Mouse (Mus musculus): ENCODE results near the gene Parp16. TPM values are rescaled to one million over a fixed set of nuclear protein-coding genes. Genes with fewer than 3 reads are reported as not detected.
"Not testable (repeated sequence)": the region's sequence is repeated elsewhere in the genome, so short reads cannot be mapped to it uniquely, and the experiment has no call there.

Parp16 gene
- polyA plus RNA-seq, 1 experiment from 2014 or later: 10.2 TPM

DNA sequence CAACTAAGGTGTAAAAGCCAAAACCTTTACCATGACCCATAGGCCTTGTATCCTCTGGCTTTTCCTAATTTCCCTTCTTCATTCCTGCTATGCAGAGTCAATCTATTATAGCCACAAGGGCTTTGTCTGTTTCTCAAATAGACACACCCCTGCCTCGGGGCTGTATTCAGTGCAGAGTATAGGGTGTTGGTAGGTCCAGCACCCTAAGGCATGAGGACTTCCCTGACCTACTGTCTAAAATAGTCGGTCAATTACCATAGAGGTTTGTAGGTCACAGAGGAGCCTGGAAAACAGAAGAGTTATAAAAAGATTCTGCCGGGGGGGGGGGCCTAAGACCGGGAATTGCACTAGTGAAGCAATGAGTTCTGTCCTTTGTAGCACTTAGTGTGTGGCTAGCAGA, 78.7 kb downstream of the Parp16 start:
- WGBS (ENCODE audit: insufficient replicate concordance): 67% methylated on average over 4 of the region's 4 CpGs
- H3K27ac ChIP-seq (replicated peaks): no peak overlapping the region
- H3K4me3 ChIP-seq (replicated peaks): no peak overlapping the region
- H3K36me3 ChIP-seq (replicated peaks): no peaks in the 10 kb centered on the region
- 0 out of 2 replicates have a peak, but pooled peaks cover 4% of the 10 kb centered on the region for H3K27me3 ChIP-seq
- no peak overlapping the region for H3K4me2 ChIP-seq
- no peak overlapping the region for H3K9ac ChIP-seq
- ATAC-seq (ENCODE audit: insufficient read depth): no peak
- H3K4me1 ChIP-seq (replicated peaks): no peaks in the 10 kb centered on the region
- no peaks in the 10 kb centered on the region for H3K9me3 ChIP-seq (replicated peaks)

DNA sequence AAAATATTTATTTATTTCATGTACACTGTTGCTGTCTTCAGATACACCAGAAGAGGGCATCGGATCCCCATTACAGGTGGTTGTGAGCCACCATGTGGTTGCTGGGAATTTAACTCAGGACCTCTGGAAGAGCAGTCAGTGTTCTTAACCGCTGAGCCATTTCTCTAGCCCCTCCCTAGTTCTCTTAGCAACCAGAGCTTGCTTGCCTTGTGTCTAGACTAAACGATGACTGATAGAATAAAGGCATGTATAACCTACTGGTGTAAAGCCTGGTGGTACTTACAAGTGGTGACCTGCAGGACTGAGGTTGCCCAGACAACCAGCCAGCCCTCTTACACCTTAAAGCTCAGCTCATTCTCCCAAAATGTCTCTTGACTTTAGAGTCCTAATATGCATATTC, 79.7 kb downstream of the Parp16 start:
- 77% methylated on average over 3 of the region's 3 CpGs for WGBS (ENCODE audit: insufficient replicate concordance)
- H3K4me2 ChIP-seq; ATAC-seq (ENCODE audit: insufficient read depth); H3K27ac ChIP-seq (replicated peaks); H3K4me1 ChIP-seq (replicated peaks); H3K9ac ChIP-seq; H3K4me3 ChIP-seq (replicated peaks); H3K9me3 ChIP-seq (replicated peaks); H3K27me3 ChIP-seq; H3K36me3 ChIP-seq (replicated peaks): not testable (repeated sequence)

DNA sequence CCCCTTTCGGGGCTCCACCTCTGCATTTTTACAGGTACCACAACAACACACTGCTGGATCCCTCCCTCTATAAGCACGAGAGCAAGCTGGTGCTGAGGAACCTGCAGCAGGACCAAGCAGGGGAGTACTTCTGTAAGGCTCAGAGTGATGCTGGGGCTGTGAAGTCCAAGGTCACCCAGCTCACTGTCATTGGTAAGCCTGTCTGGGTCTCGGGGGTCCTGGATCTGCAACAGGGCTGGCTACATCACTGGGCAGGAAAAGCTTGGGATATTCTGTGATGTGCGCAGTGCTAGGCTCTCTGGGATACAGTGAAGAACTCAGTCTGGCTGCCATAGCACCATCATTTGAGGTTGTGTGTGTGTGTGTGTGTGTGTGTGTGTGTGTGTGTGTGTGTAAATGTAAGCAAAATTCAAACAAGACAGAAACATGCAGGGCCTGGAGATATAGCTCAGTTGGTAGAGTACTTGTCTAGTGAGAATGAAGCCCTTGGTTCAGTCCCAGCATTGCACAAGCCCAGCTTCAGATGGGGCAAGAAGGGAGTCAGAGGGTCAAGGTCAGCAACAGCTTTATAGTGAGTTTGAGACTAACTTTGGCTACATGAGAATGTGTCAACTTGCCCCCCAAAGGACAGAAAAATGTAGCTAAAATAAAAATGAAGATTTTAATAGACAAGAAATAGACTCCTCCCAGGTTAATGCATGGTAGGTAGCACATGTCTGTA, 80.8 kb downstream of the Parp16 start:
- Histone ChIP-seq H3K27me3 (no peaks in the 10 kb centered on the region), H3K4me2 (no peak overlapping the region), H3K27ac (replicated peaks) (no peak overlapping the region), H3K9me3 (replicated peaks) (no peaks in the 10 kb centered on the region), H3K36me3 (replicated peaks) (no peaks in the 10 kb centered on the region), H3K4me1 (replicated peaks) (no peaks in the 10 kb centered on the region), H3K4me3 (replicated peaks) (no peak overlapping the region), H3K9ac (no peak overlapping the region)
- ATAC-seq (ENCODE audit: insufficient read depth): no peak
- WGBS (ENCODE audit: insufficient replicate concordance): 48% methylated on average over 4 of the region's 4 CpGs

DNA sequence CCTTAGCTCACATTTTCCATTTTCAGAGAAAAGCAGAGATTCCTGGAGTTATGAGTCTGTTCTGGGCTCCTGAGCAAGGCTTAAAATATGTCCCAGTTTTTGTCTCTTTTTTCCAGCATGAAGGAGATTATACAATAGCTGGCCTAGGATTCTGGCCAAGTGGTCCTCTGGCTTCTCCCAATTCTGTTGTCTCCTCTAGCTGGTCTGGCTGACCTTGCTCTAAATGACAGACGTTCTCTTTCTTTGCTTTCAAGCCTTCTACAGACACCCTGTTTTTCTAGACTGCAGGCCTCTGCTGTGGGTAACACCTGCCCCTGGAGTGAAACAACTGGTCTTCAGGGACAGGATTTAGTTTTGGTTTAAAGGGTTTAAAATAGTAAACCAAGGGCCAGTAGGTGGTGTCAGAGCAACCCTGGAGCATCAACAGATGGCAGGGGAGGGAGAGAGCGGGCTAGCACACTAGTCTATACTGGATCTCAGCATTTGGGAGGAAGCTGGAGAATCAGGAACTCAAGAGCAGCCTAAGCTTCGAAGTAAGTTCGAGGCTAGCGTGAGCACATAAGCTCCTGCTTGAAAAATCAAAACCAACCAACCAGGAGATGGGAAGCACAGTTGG, 86.5 kb downstream of the Parp16 start:
- Histone ChIP-seq H3K9me3 (replicated peaks) (no peaks in the 10 kb centered on the region), H3K4me1 (replicated peaks) (no peaks in the 10 kb centered on the region), H3K4me2 (no peak overlapping the region), H3K9ac (no peak overlapping the region), H3K4me3 (replicated peaks) (no peak overlapping the region), H3K27me3 (no peaks in the 10 kb centered on the region), H3K36me3 (replicated peaks) (no peaks in the 10 kb centered on the region), H3K27ac (replicated peaks) (no peak overlapping the region)
- no peak for ATAC-seq (ENCODE audit: insufficient read depth)
- WGBS (ENCODE audit: insufficient replicate concordance): 58% methylated on average over 5 of the region's 5 CpGs

DNA sequence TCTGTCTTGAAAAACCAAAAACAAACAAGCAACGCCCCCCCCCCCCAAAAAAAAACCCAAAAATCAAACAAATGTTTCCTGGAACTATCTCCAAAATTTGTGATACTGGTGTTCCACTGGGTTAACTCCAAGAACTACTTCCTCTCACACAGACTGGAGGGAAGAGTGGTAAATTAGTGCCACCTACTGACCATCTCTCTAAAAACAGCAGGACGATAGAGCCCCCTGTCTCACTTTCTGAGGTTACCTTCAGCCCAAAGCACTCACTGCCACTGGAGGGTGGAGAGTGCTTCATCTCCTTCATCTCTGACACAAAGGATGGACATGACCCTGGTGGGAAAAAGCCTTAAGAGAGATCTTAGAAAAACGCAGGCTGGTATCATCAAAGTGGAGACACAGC, 88.1 kb downstream of the Parp16 start:
- no peak for ATAC-seq (ENCODE audit: insufficient read depth)

DNA sequence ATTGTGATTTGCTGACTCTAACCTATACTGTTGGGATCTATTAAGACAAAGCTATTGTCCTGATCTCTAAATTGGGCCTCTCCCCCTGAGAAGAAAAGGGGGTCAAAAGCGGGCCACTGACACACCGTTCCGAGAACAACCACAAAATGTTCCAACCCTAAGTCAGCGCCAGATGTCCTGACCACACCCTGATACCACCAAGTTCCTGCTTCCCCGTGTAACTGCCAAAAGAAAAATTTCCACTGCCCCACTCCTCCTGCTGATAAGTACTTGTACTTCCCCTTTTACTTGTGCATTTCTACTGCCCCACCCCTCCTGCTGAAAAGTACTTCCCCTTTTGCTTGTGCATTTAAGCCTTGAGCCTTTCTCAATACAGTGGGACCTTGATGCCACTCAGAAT, 93.1 kb downstream of the Parp16 start:
- ATAC-seq (ENCODE audit: insufficient read depth); H3K4me2 ChIP-seq; H3K4me3 ChIP-seq (replicated peaks); H3K27me3 ChIP-seq; H3K9ac ChIP-seq; H3K27ac ChIP-seq (replicated peaks); H3K9me3 ChIP-seq (replicated peaks); H3K36me3 ChIP-seq (replicated peaks): not testable (repeated sequence)
- WGBS (ENCODE audit: insufficient replicate concordance): 48% methylated on average over 5 of the region's 5 CpGs
- H3K4me1 ChIP-seq (replicated peaks): peaks cover 14% of the 10 kb centered on the region

More for the DNA sequence above, 88.1 kb downstream of the Parp16 start:
- H3K9me3 ChIP-seq (replicated peaks): no peaks in the 10 kb centered on the region
- no peaks in the 10 kb centered on the region for H3K27me3 ChIP-seq
- no peak overlapping the region for H3K27ac ChIP-seq (replicated peaks)
- no peaks in the 10 kb centered on the region for H3K4me1 ChIP-seq (replicated peaks)
- H3K4me3 ChIP-seq (replicated peaks): no peak overlapping the region
- H3K4me2 ChIP-seq: no peak overlapping the region
- no peak overlapping the region for H3K9ac ChIP-seq
- 2% methylated on average over 3 of the region's 3 CpGs for WGBS (ENCODE audit: insufficient replicate concordance)
- H3K36me3 ChIP-seq (replicated peaks): no peaks in the 10 kb centered on the region

Other genes with a start within 250 kb of the Parp16 start
- gene Slc24a1, start 243.7 kb upstream of the Parp16 start, polyA plus RNA-seq (2015; fragmentation: Nextera tagmentation; extraction: Ambion mirVana): 0.05 and 0.06 TPM in 2 replicates
- gene Ints14, start 234.4 kb upstream of the Parp16 start, polyA plus RNA-seq (2015; fragmentation: Nextera tagmentation; extraction: Ambion mirVana): 20.8 and 21.0 TPM in 2 replicates
- gene Hacd3, start 173.7 kb upstream of the Parp16 start, polyA plus RNA-seq (2015; fragmentation: Nextera tagmentation; extraction: Ambion mirVana): 51.2 and 56.1 TPM in 2 replicates
- 17.7 and 19.2 TPM in 2 replicates for gene Dpp8, start 162.9 kb upstream of the Parp16 start, polyA plus RNA-seq (2015; fragmentation: Nextera tagmentation; extraction: Ambion mirVana)
- gene Igdcc4, start 93.9 kb upstream of the Parp16 start, polyA plus RNA-seq (2015; fragmentation: Nextera tagmentation; extraction: Ambion mirVana): 6.3 and 8.1 TPM in 2 replicates
- 0.07 and 0.08 TPM in 2 replicates for gene Igdcc3, start 54.2 kb upstream of the Parp16 start, polyA plus RNA-seq (2015; fragmentation: Nextera tagmentation; extraction: Ambion mirVana)
- 0.15 and 0.17 TPM in 2 replicates for gene Cilp, start 69.8 kb downstream of the Parp16 start, polyA plus RNA-seq (2015; fragmentation: Nextera tagmentation; extraction: Ambion mirVana)
- 33.3 and 35.9 TPM in 2 replicates for gene Clpx, start 98.9 kb downstream of the Parp16 start, polyA plus RNA-seq (2015; fragmentation: Nextera tagmentation; extraction: Ambion mirVana)
- gene Pdcd7, start 150.8 kb downstream of the Parp16 start, polyA plus RNA-seq (2015; fragmentation: Nextera tagmentation; extraction: Ambion mirVana): 3.3 and 3.6 TPM in 2 replicates
- gene Ubap1l, start 165.7 kb downstream of the Parp16 start, polyA plus RNA-seq (2015; fragmentation: Nextera tagmentation; extraction: Ambion mirVana): 0.09 TPM in 1 of 2 replicates, not detected in the other
- gene Kbtbd13, start 196.3 kb downstream of the Parp16 start, polyA plus RNA-seq (2015; fragmentation: Nextera tagmentation; extraction: Ambion mirVana): 0.18 and 0.24 TPM in 2 replicates
- 0.10 and 0.23 TPM in 2 replicates for gene Rasl12, start 203.2 kb downstream of the Parp16 start, polyA plus RNA-seq (2015; fragmentation: Nextera tagmentation; extraction: Ambion mirVana)
- gene Slc51b, start 227.6 kb downstream of the Parp16 start, polyA plus RNA-seq (2015; fragmentation: Nextera tagmentation; extraction: Ambion mirVana): 0.17 TPM in 1 of 2 replicates, not detected in the other
- 6.2 and 6.7 TPM in 2 replicates for gene Mtfmt, start 240.4 kb downstream of the Parp16 start, polyA plus RNA-seq (2015; fragmentation: Nextera tagmentation; extraction: Ambion mirVana)